Mouse (Mus musculus) liver, postnatal 0 days (tissue): ENCODE measurements around the gene Arhgef33. TPM values are rescaled to one million over a fixed set of nuclear protein-coding genes. Genes with fewer than 3 reads are reported as not detected.

Experiments
- ATAC-seq: fragments of 200-750 bp; cut with Nextera tagmentation; 2 replicates; pipeline ENCODE4 v1.8.0; 2017; ENCODE audit warnings: mild to moderate bottlenecking, moderate library complexity
- DNase-seq: peaks from one replicate; pipeline ENCODE4 v3.0.0-alpha.2; 2016
- H3K27ac ChIP-seq: fragments of 300-500 bp; sonication (generic); 2 replicates; pipeline ENCODE4 v1.5.1; 2014; ENCODE audit warnings: antibody characterized with exemption, moderate library complexity, mild to moderate bottlenecking, low read depth
- H3K27me3 ChIP-seq: fragments of 300-500 bp; sonication (generic); 2 replicates; pipeline ENCODE4 v1.6.1; 2014; ENCODE audit warnings: low read length, control low read depth, mixed read lengths; ENCODE audit not compliant: insufficient read depth
- H3K36me3 ChIP-seq: fragments of 300-500 bp; sonication (generic); replicated peaks from 2 replicates; pipeline ENCODE4 v1.6.1; 2014; ENCODE audit warnings: mild to moderate bottlenecking, control low read depth, low read length, moderate library complexity, mixed read lengths; ENCODE audit not compliant: insufficient read depth
- H3K4me1 ChIP-seq: fragments of 300-500 bp; sonication (generic); 2 replicates; pipeline ENCODE4 v1.6.1; 2014; ENCODE audit warnings: antibody characterized with exemption, mild to moderate bottlenecking, control low read depth; ENCODE audit not compliant: insufficient read depth
- H3K4me2 ChIP-seq: fragments of 300-500 bp; sonication (generic); 2 replicates; pipeline ENCODE4 v1.6.1; 2014; ENCODE audit warnings: low read depth, mild to moderate bottlenecking, low read length, moderate library complexity, mixed read lengths
- H3K4me3 ChIP-seq: fragments of 300-500 bp; sonication (generic); 2 replicates; pipeline ENCODE4 v1.5.1; 2014; ENCODE audit warnings: low read depth, low read length
- H3K9ac ChIP-seq: fragments of 300-500 bp; sonication (generic); replicated peaks from 2 replicates; pipeline ENCODE4 v1.6.1; 2014; ENCODE audit warnings: mild to moderate bottlenecking, moderate library complexity
- H3K9me3 ChIP-seq: fragments of 300-500 bp; sonication (generic); 2 replicates; pipeline ENCODE4 v1.6.1; 2016; ENCODE audit warnings: mild to moderate bottlenecking, control low read depth, low read length, mixed read lengths
- CTCF ChIP-seq: sonication (generic); IDR thresholded peaks from 2 replicates; pipeline ENCODE4 v1.5.1; 2016; ENCODE audit warnings: antibody characterized with exemption, low read depth
- EP300 ChIP-seq: IDR thresholded peaks from 2 replicates; pipeline ENCODE4 v1.6.1; 2016; ENCODE audit warnings: antibody characterized with exemption, low read depth, mild to moderate bottlenecking
- WGBS: fragments of 180-500 bp; shearing (Covaris S2); extraction: QIAGEN DNeasy Blood & Tissue Kit; methylation state at CpG from one replicate; pipeline ENCODE4 v1.1.7; 2014; ENCODE audit not compliant: insufficient replicate concordance; 5-methylcytosine and 5-hydroxymethylcytosine counted together
- polyA plus RNA-seq: library from polyadenylated mRNA; unstranded; fragments of >200 nt; fragmentation: Nextera tagmentation; extraction: Ambion mirVana; gene quantifications from 2 replicates; pipeline ENCODE4 v1.2.1, GENCODE M21; 2015

Arhgef33 gene
- polyA plus RNA-seq, 1 experiment from 2014 or later: 1.2 TPM

GRCm38 (mm10) chr17:80298844-80299243, 8.4 kb upstream of the Arhgef33 start:
- Histone ChIP-seq H3K27me3 (no peaks in the 10 kb centered on the region), H3K4me3 (no peak overlapping the region), H3K9me3 (no peaks in the 10 kb centered on the region), H3K9ac (no peak overlapping the region), H3K27ac (no peak overlapping the region), H3K4me2 (no peak overlapping the region), H3K36me3 (no peaks in the 10 kb centered on the region), H3K4me1 (no peaks in the 10 kb centered on the region)
- no peak for TF ChIP-seq EP300
- DNase-seq (no peak), ATAC-seq (no peak)
- 75% methylated on average over 5 of the region's 5 CpGs for WGBS

GRCm38 (mm10) chr17:80311761-80312160, 4.6 kb downstream of the Arhgef33 start:
- Histone ChIP-seq H3K27me3 (no peaks in the 10 kb centered on the region), H3K4me1 (no peaks in the 10 kb centered on the region), H3K27ac (no peak overlapping the region), H3K4me2 (no peak overlapping the region), H3K4me3 (no peak overlapping the region), H3K9me3 (no peaks in the 10 kb centered on the region), H3K9ac (no peak overlapping the region), H3K36me3 (no peaks in the 10 kb centered on the region)
- WGBS: 72% methylated on average over 9 of the region's 9 CpGs
- DNase-seq (no peak), ATAC-seq (no peak)
- TF ChIP-seq CTCF (no peak), EP300 (no peak)

- Histone ChIP-seq H3K9ac (no peak overlapping the region), H3K4me3 (no peak overlapping the region), H3K36me3 (no peaks in the 10 kb centered on the region), H3K27ac (no peak overlapping the region), H3K9me3 (no peaks in the 10 kb centered on the region), H3K4me2 (no peak overlapping the region), H3K27me3 (no peaks in the 10 kb centered on the region), H3K4me1 (no peaks in the 10 kb centered on the region)
- ATAC-seq (no peak), DNase-seq (no peak)
- no peak for TF ChIP-seq EP300
- 67% methylated on average over 4 of the region's 4 CpGs for WGBS
Measured at GRCm38 (mm10) chr17:80312405-80312804, 5.2 kb downstream of the Arhgef33 start.

DNA sequence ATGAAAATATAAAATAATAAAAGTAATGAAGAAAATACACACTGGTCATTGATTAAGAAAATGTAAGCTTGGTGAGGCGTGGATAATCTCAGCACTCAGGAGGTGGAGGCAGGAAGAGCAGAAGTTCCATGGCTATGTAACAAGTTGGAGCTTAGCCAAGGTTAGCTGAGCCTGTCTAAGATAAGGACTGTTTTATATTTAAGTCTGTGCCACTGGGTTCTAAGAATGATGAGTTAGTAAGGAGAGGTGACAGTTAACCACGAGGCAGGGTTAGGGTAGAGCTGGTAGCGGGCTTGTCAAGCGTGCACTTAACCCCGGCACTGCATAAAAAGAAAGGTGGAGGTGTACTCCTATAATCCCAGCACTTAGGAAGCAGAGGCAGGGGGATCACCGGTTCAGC, 15.0 kb downstream of the Arhgef33 start:
- Histone ChIP-seq H3K4me1 (no peaks in the 10 kb centered on the region), H3K9ac (no peak overlapping the region), H3K9me3 (no peaks in the 10 kb centered on the region), H3K36me3 (no peaks in the 10 kb centered on the region), H3K4me3 (no peak overlapping the region), H3K4me2 (no peak overlapping the region), H3K27me3 (no peaks in the 10 kb centered on the region), H3K27ac (no peak overlapping the region)
- DNase-seq (no peak), ATAC-seq (no peak)
- TF ChIP-seq CTCF (no peak), EP300 (no peak)
- WGBS: 62% methylated on average over 6 of the region's 6 CpGs

DNA sequence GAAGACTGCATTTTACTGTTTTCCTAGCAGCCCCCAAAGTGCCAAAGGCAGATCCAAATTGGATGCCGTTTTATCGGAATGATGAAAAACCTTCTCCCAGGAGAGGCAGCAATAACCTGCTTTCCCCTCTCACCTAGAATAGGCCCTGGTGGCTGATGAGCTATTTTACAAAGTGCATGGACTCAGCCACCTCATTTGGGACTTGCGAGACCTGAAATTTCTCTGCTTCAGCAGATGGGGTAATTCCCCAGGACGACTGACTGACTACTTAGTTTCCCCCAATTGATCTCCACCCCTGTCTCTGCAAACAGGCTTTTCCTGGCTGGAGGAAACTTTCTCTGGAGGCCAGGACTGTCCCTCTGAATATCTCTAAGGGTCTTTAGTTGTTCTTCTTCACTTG, 15.8 kb downstream of the Arhgef33 start:
- Histone ChIP-seq H3K9ac (no peak overlapping the region), H3K9me3 (no peaks in the 10 kb centered on the region), H3K27ac (no peak overlapping the region), H3K4me3 (no peak overlapping the region), H3K4me2 (no peak overlapping the region), H3K4me1 (no peaks in the 10 kb centered on the region), H3K36me3 (no peaks in the 10 kb centered on the region), H3K27me3 (no peaks in the 10 kb centered on the region)
- DNase-seq (no peak), ATAC-seq (no peak)
- no peak for TF ChIP-seq EP300
- no peak for TF ChIP-seq CTCF
- 68% methylated on average over 4 of the region's 4 CpGs for WGBS

- ATAC-seq (peak; percentile 26; the same call in 1 of the 2 replicates), DNase-seq (no peak)
- H3K4me2 ChIP-seq: no peak overlapping the region
- no peak overlapping the region for H3K27ac ChIP-seq
- no peaks in the 10 kb centered on the region for H3K4me1 ChIP-seq
- no peak overlapping the region for H3K4me3 ChIP-seq
- H3K9me3 ChIP-seq: no peaks in the 10 kb centered on the region
- TF ChIP-seq CTCF (no peak), EP300 (no peak)
- 34% methylated on average over 8 of the region's 8 CpGs for WGBS
- H3K36me3 ChIP-seq: no peaks in the 10 kb centered on the region
- H3K9ac ChIP-seq: no peak overlapping the region
- no peaks in the 10 kb centered on the region for H3K27me3 ChIP-seq
Measured at GRCm38 (mm10) chr17:80323658-80324057, 16.5 kb downstream of the Arhgef33 start.

- no peak for DNase-seq
- Histone ChIP-seq H3K27ac (no peak overlapping the region), H3K36me3 (no peaks in the 10 kb centered on the region), H3K4me2 (no peak overlapping the region), H3K27me3 (no peaks in the 10 kb centered on the region), H3K4me1 (no peaks in the 10 kb centered on the region), H3K9ac (no peak overlapping the region), H3K9me3 (no peaks in the 10 kb centered on the region), H3K4me3 (no peak overlapping the region)
- ATAC-seq: no peak
- WGBS: 75% methylated on average over 7 of the region's 7 CpGs
- TF ChIP-seq CTCF (no peak), EP300 (no peak)
Measured at GRCm38 (mm10) chr17:80324521-80324920, 17.3 kb downstream of the Arhgef33 start.
